Mouse (Mus musculus) layer of hippocampus, postnatal 25 days (tissue): ENCODE measurements around the gene Gpc4. TPM values are rescaled to one million over a fixed set of nuclear protein-coding genes. Genes with fewer than 3 reads are reported as not detected.
A peak's percentile ranks its signal among the peaks of the same experiment; 100 is the strongest.

Experiments
- DNase-seq, 2 experiments: peaks; one replicate each; pipeline ENCODE4 v3.0.0; 2022; ENCODE audit warnings: mixed read lengths in 2 of 2, low spot score in 1 of 2; ENCODE audit errors: extremely low spot score in 1 of 2
- total RNA-seq, 2 experiments: library from RNA; stranded (reverse); gene quantifications; 2 replicates each; pipeline ENCODE4 v1.2.3; 2021

The Gpc4 gene
- total RNA-seq, 2 experiments from 2014 or later = 48.3 to 54.1 TPM

- no peak for DNase-seq
Observed at GRCm38 (mm10) chrX:52151555-52151954, 13.5 kb downstream of the Gpc4 start.

- DNase-seq = no peak
Observed at GRCm38 (mm10) chrX:52151100-52151499, 14.0 kb downstream of the Gpc4 start.

- DNase-seq = no peak
Observed at GRCm38 (mm10) chrX:52145563-52145962, 19.5 kb downstream of the Gpc4 start.

GRCm38 (mm10) chrX:52144491-52144890 lies 20.6 kb downstream of the Gpc4 start:
- DNase-seq = no peak

GRCm38 (mm10) chrX:52140316-52140715 lies 24.7 kb downstream of the Gpc4 start:
- DNase-seq = no peak

DNA sequence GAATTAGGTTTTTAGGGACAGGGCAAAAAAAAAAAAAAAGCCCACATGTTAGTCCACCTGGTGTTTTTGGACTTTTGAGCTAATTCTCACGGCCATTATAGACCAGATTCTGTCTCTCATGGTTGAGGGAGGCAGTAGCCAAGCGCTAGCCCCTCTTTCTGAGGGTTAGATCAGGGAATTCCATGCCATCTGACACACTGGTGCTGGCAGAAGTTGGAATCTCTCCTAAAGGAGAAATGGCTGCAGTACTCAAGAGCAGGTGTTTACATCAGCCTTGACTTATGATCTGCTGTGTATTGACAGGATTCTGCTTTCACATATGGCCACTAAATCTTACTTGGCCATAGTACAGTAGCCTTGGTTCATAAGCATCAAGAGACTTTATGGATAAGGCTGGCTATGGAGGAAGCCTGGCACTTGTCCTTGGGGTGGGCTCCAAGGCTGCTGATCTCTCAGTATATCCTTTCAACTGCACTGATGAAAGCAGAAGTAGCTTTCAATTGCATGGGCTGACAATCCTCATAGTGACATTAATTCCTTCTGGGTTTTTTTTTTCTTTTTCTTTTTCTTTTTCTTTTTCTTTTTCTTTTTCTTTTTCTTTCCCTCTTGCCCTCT lies 26.5 kb downstream of the Gpc4 start:
- no peak for DNase-seq

DNA sequence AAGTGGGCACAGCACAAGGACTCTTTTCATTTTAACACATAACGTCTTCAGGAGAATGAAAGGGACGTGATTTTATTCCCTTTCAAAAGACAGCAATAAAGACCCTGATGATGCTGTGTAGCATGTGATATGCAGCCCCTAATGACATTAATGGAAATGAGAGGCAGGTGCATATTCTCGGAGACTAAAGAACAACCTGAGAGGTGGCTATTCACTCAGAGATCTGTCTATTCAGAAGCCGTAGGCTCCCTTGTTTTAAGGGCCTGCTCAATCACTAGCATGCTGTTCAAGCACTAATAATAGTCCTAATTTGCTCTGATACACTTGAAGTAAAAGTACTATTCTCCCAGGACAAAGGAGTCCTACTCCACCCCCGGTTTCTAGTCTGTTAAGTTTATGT lies 27.0 kb downstream of the Gpc4 start:
- DNase-seq = no peak

DNA sequence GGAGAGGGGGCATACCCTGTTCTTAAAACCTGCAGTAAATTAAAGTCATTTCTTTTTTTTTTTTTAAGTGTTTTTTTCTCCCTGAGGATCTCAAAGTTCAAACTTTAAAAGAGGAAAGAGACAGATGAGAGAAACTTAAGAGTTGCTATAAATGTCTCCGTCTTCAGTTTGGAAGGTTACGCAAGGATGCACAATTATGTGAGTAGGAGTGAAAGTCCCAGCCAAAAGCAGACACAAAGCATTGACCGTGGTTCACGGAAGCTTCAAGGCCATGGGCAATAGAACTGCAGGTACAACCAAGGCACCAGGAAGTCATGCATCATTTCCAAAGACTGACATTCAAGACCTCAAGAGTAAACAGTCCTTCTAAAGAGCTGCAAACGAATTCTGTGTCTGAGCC lies 28.5 kb downstream of the Gpc4 start:
- DNase-seq = no peak

DNA sequence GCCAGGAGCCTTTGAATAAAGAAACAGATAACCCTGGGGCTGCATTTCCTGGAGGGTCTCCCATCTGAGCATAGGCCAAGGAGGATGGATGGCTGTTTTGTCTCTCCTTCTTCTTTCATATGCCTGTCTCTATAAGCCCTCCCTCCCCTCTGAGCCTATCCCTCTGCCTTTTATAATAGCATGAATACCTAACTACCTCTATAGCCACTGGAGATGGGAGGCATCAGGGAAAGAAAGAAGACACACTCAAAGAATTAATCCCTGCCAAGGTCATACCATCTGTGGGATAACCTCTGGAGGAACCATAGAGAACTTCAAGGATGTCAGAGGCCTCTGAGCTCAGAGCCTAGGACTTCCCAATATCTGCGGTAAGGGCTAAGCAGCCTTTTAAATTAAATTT lies 35.4 kb downstream of the Gpc4 start:
- DNase-seq = no peak

GRCm38 (mm10) chrX:52128794-52129193 lies 36.3 kb downstream of the Gpc4 start:
- no peak for DNase-seq

- no peak for DNase-seq
Observed at GRCm38 (mm10) chrX:52113651-52114050, 51.4 kb downstream of the Gpc4 start.

- no peak for DNase-seq
Observed at GRCm38 (mm10) chrX:52109663-52110062, 55.4 kb downstream of the Gpc4 start.

DNA sequence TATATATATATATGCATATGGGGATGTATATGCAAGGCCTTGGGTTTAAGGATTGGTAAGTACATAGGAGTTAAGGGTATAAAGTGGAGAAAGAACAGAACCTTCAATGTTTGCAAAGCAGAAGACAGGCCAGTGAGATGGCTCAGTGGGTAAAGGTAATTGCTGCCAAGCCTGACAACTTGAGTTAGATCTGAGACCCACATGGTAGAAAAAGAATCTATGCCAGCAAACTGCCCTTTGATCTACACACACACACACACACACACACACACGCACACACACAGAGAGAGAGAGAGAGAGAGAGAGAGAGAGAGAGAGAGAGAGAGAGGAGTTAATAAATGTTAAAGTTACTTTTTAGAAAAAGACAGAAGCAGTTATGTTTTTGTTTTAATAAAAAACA lies 56.1 kb downstream of the Gpc4 start:
- no peak for DNase-seq

DNA sequence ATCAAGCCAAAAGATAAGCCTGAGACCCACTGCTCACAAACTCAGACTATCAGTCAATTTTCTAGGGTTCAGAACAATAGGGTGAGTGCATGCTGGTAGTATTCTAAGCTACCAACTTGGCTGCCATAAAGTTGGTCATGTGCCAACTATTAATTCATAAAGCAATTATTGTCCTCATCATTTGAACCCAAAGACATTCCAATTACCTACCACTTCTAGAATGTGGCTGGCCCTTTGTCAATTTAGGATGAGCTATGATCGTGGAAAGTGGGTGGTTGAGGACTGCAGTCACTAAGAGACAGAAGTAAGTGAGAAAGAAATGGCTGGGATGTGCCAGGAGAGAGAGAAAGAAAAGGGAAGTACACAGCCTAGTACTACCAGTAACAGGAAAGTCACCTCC lies 61.3 kb downstream of the Gpc4 start:
- DNase-seq = no peak

GRCm38 (mm10) chrX:52101940-52102339 lies 63.1 kb downstream of the Gpc4 start:
- no peak for DNase-seq

- no peak for DNase-seq
Observed at GRCm38 (mm10) chrX:52101445-52101844, 63.6 kb downstream of the Gpc4 start.

GRCm38 (mm10) chrX:52087726-52088348 lies 77.2 kb downstream of the Gpc4 start:
- peak; percentile 17 to 19 for DNase-seq

- DNase-seq = no peak
Observed at GRCm38 (mm10) chrX:52086885-52087573, 78.0 kb downstream of the Gpc4 start.

- no peak for DNase-seq
Observed at GRCm38 (mm10) chrX:52083557-52083956, 81.5 kb downstream of the Gpc4 start.

- no peak for DNase-seq
Observed at GRCm38 (mm10) chrX:52072410-52072809, 92.6 kb downstream of the Gpc4 start.

DNA sequence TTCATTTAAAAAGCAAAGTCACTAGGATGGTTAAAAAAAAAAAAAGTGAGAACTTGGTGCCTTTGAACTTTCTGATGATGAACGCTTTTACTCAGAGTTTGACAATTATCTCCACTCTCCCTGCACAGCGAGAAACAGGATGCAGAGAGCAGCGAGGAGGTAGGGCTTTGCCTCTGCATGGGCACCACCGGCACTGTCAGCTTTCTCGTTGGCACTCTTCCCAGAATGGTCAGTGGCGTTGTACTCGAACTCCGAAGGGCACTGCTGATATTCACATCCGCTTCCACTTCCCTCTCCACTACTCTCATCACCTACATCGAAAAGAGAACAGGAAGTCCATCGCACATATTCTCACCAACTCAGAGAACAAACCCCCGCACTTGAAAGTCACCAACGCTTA lies 111.6 kb downstream of the Gpc4 start:
- no peak for DNase-seq

DNA sequence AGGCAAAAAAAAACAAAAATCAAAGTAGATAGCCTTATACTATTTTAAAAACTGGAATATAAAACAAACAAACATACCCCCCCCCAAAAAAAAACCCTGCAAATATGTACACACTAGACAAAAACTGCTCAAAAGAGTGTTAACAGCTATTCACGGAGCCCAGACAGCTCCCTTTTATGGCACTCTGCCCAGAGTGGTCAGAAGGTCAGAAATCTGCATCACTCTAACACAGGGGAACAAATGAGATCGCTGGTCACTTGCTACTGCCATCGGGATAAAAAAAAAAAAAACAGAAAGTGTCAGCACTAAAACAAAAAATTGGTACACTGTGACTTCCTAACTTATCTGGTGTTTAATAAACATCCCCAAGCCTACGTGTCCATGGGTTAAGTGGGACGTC lies 113.0 kb downstream of the Gpc4 start:
- DNase-seq = no peak
